Mouse (Mus musculus) left cerebral cortex, adult 2 months (tissue): ENCODE data around the gene Adgrl3. TPM values are rescaled to one million over a fixed set of nuclear protein-coding genes. Genes with fewer than 3 reads are reported as not detected.

Experiments
- DNase-seq, 2 experiments: peaks; one replicate each; pipeline ENCODE4 v3.0.0; 2021 to 2022; ENCODE audit warnings: low spot score in 2 of 2, mixed read lengths in 1 of 2; ENCODE audit errors: extremely low spot score in 1 of 2
- H3K27ac ChIP-seq: fragments of 200-600 bp; 2 replicates; pipeline ENCODE4 v1.8.1; 2022
- H3K4me3 ChIP-seq: fragments of 200-600 bp; 2 replicates; pipeline ENCODE4 v1.8.1; 2022
- CTCF ChIP-seq: fragments of 200-600 bp; IDR thresholded peaks from 2 replicates; pipeline ENCODE4 v1.8.1; 2022; ENCODE audit warnings: antibody characterized with exemption, mild to moderate bottlenecking, moderate library complexity
- intact Hi-C: fragments of 180-260 bp; cut with DNase I; formaldehyde crosslinking; loops from one replicate; pipeline ENCODE4 v1.15.1; 2025
- total RNA-seq, 2 experiments: library from RNA; stranded (reverse); gene quantifications; 2 replicates each; pipeline ENCODE4 v1.2.3; 2021

Gene Adgrl3
- total RNA-seq, 2 experiments from 2014 or later, result 219 to 231 TPM

- no peak overlapping the region for H3K27ac ChIP-seq
- no peak overlapping the region for H3K4me3 ChIP-seq
- no peak for TF ChIP-seq CTCF
- DNase-seq, result no peak
- intact Hi-C loops, result loop anchor here (5.0 kb wide), 1 partner anchor 137 kb away; the partner anchor contains the start of gene Adgrl3
Observed at GRCm38 (mm10) chr5:81159013-81159412, 139.1 kb downstream of the Adgrl3 start.

GRCm38 (mm10) chr5:81160431-81160830, 140.5 kb downstream of the Adgrl3 start:
- no peak for TF ChIP-seq CTCF
- no peak overlapping the region for H3K4me3 ChIP-seq
- intact Hi-C loops, result no loop called here

GRCm38 (mm10) chr5:81188871-81189485, 169.0 kb downstream of the Adgrl3 start:
- intact Hi-C loops, result no loop called here
- Histone ChIP-seq H3K27ac (no peak overlapping the region), H3K4me3 (no peak overlapping the region)
- no peak for DNase-seq
- TF ChIP-seq CTCF, result no peak

More at GRCm38 (mm10) chr5:81160431-81160830, 140.5 kb downstream of the Adgrl3 start:
- H3K27ac ChIP-seq, result no peak overlapping the region
- no peak for DNase-seq

- Histone ChIP-seq H3K4me3 (no peak overlapping the region), H3K27ac (no peak overlapping the region)
- intact Hi-C loops, result no loop called here
- no peak for TF ChIP-seq CTCF
- DNase-seq, result no peak
Observed at GRCm38 (mm10) chr5:81200354-81200753, 180.4 kb downstream of the Adgrl3 start.

- no peak overlapping the region for H3K27ac ChIP-seq
- no peak for TF ChIP-seq CTCF
- DNase-seq, result no peak
- intact Hi-C loops, result no loop called here
- H3K4me3 ChIP-seq, result no peak overlapping the region
Observed at GRCm38 (mm10) chr5:81201885-81202284, 181.9 kb downstream of the Adgrl3 start.

- Histone ChIP-seq H3K4me3 (no peak overlapping the region), H3K27ac (no peak overlapping the region)
- TF ChIP-seq CTCF, result no peak
- no peak for DNase-seq
- intact Hi-C loops, result no loop called here
Observed at GRCm38 (mm10) chr5:81218500-81219057, 198.6 kb downstream of the Adgrl3 start.

GRCm38 (mm10) chr5:81224465-81224864, 204.5 kb downstream of the Adgrl3 start:
- no peak for TF ChIP-seq CTCF
- no peak for DNase-seq
- Histone ChIP-seq H3K27ac (no peak overlapping the region), H3K4me3 (no peak overlapping the region)
- intact Hi-C loops, result no loop called here

- Histone ChIP-seq H3K27ac (no peak overlapping the region), H3K4me3 (no peak overlapping the region)
- DNase-seq, result no peak
- intact Hi-C loops, result no loop called here
- TF ChIP-seq CTCF, result no peak
Observed at GRCm38 (mm10) chr5:81225486-81225885, 205.5 kb downstream of the Adgrl3 start.

- Histone ChIP-seq H3K27ac (no peak overlapping the region), H3K4me3 (no peak overlapping the region)
- DNase-seq, result no peak
- intact Hi-C loops, result no loop called here
- no peak for TF ChIP-seq CTCF
Observed at GRCm38 (mm10) chr5:81227256-81227655, 207.3 kb downstream of the Adgrl3 start.

- no peak for TF ChIP-seq CTCF
- intact Hi-C loops, result no loop called here
- Histone ChIP-seq H3K4me3 (no peak overlapping the region), H3K27ac (no peak overlapping the region)
- no peak for DNase-seq
Observed at GRCm38 (mm10) chr5:81248724-81249123, 228.8 kb downstream of the Adgrl3 start.

GRCm38 (mm10) chr5:81256091-81256490, 236.2 kb downstream of the Adgrl3 start:
- intact Hi-C loops, result no loop called here
- TF ChIP-seq CTCF, result no peak
- Histone ChIP-seq H3K4me3 (no peak overlapping the region), H3K27ac (no peak overlapping the region; the same call in 1 of the 2 replicates)
- DNase-seq, result no peak

GRCm38 (mm10) chr5:81269689-81270088, 249.8 kb downstream of the Adgrl3 start:
- DNase-seq, result no peak
- H3K4me3 ChIP-seq, result no peak overlapping the region
- intact Hi-C loops, result loop anchor here (5.0 kb wide), 1 partner anchor 247 kb away; the partner anchor contains the start of gene Adgrl3
- TF ChIP-seq CTCF, result no peak
- no peak overlapping the region for H3K27ac ChIP-seq
